Mouse (Mus musculus): ENCODE results near the gene Lhb. TPM values are rescaled to one million over a fixed set of nuclear protein-coding genes. Genes with fewer than 3 reads are reported as not detected.
A peak's percentile ranks its signal among the peaks of the same experiment; 100 is the strongest.

Gene Lhb
- total and polyA plus RNA-seq, 2 experiments, result not detected

- H3K27me3 ChIP-seq (ENCODE audit: control insufficient read depth, insufficient read depth, low read length), result no peaks in the 10 kb centered on the region
- H3K9ac ChIP-seq (ENCODE audit: low read depth, low read length), result no peak overlapping the region
- no peak overlapping the region for H3K4me3 ChIP-seq (ENCODE audit: insufficient read depth, low read depth, low read length)
- H3K27ac ChIP-seq (replicated peaks; ENCODE audit: insufficient read depth, low read depth, low read length), result no peak overlapping the region
- TF ChIP-seq CTCF (IDR thresholded peaks at IDR 0.05; ENCODE audit: low read depth, low read length) (no peak), POLR2A (IDR thresholded peaks at IDR 0.05; ENCODE audit: extremely low read depth, insufficient read depth, low read length) (no peak)
- H3K36me3 ChIP-seq (ENCODE audit: control insufficient read depth, insufficient read depth, low read length), result peaks cover 13% of the 10 kb centered on the region
- 92% methylated on average over 15 of the region's 15 CpGs for whole genome bisulfite sequencing
- peaks cover 7% of the 10 kb centered on the region; the same call in 1 of the 2 replicates for H3K4me1 ChIP-seq (ENCODE audit: control insufficient read depth, insufficient read depth, low read length)
- peaks cover 7% of the 10 kb centered on the region for H3K79me2 ChIP-seq (ENCODE audit: control insufficient read depth, insufficient read depth, low read length)
- DNase-seq (ENCODE audit: extremely low read depth, low read depth, low spot score), result no peak
These were observed 34.4 kb downstream of the Lhb start for GRCm38 (mm10) chr7:45454971-45455370.

- peak; percentile 47 for DNase-seq (ENCODE audit: extremely low read depth, low read depth, low spot score)
- TF ChIP-seq POLR2A (IDR thresholded peaks at IDR 0.05; ENCODE audit: extremely low read depth, insufficient read depth, low read length) (peak; percentile 15; the same call in 1 of the 2 replicates), CTCF (IDR thresholded peaks at IDR 0.05; ENCODE audit: low read depth, low read length) (no peak)
- H3K36me3 ChIP-seq (ENCODE audit: control insufficient read depth, insufficient read depth, low read length), result peaks cover 13% of the 10 kb centered on the region
- H3K27me3 ChIP-seq (ENCODE audit: control insufficient read depth, insufficient read depth, low read length), result no peaks in the 10 kb centered on the region
- 58% methylated on average over 13 of the region's 13 CpGs for WGBS
- H3K4me3 ChIP-seq (ENCODE audit: insufficient read depth, low read depth, low read length), result no peak overlapping the region
- peak overlapping the region; percentile 33 for H3K9ac ChIP-seq (ENCODE audit: low read depth, low read length)
- peaks cover 7% of the 10 kb centered on the region for H3K79me2 ChIP-seq (ENCODE audit: control insufficient read depth, insufficient read depth, low read length)
- H3K4me1 ChIP-seq (ENCODE audit: control insufficient read depth, insufficient read depth, low read length), result peaks cover 10% of the 10 kb centered on the region; the same call in 1 of the 2 replicates
- H3K27ac ChIP-seq (replicated peaks; ENCODE audit: insufficient read depth, low read depth, low read length), result peak overlapping the region; percentile 84
These were observed 35.5 kb downstream of the Lhb start for GRCm38 (mm10) chr7:45455932-45456696.

GRCm38 (mm10) chr7:45456721-45457203 lies 36.1 kb downstream of the Lhb start:
- Histone ChIP-seq H3K79me2 (ENCODE audit: control insufficient read depth, insufficient read depth, low read length) (peaks cover 7% of the 10 kb centered on the region), H3K9ac (ENCODE audit: low read depth, low read length) (peak overlapping the region; percentile 33), H3K4me1 (ENCODE audit: control insufficient read depth, insufficient read depth, low read length) (peaks cover 11% of the 10 kb centered on the region; the same call in 1 of the 2 replicates), H3K27ac (replicated peaks; ENCODE audit: insufficient read depth, low read depth, low read length) (peak overlapping the region; percentile 84), H3K4me3 (ENCODE audit: insufficient read depth, low read depth, low read length) (no peak overlapping the region; the same call in 1 of the 2 replicates), H3K36me3 (ENCODE audit: control insufficient read depth, insufficient read depth, low read length) (peaks cover 13% of the 10 kb centered on the region), H3K27me3 (ENCODE audit: control insufficient read depth, insufficient read depth, low read length) (no peaks in the 10 kb centered on the region)
- no peak for DNase-seq (ENCODE audit: extremely low read depth, low read depth, low spot score)
- no peak; the same call in 1 of the 2 replicates for TF ChIP-seq POLR2A (IDR thresholded peaks at IDR 0.05; ENCODE audit: extremely low read depth, insufficient read depth, low read length)
- no peak for TF ChIP-seq CTCF (IDR thresholded peaks at IDR 0.05; ENCODE audit: low read depth, low read length)
- WGBS, result 12% methylated on average over 9 of the region's 9 CpGs

- Histone ChIP-seq H3K4me1 (ENCODE audit: control insufficient read depth, insufficient read depth, low read length) (peaks cover 14% of the 10 kb centered on the region; the same call in 1 of the 2 replicates), H3K27me3 (ENCODE audit: control insufficient read depth, insufficient read depth, low read length) (no peaks in the 10 kb centered on the region), H3K36me3 (ENCODE audit: control insufficient read depth, insufficient read depth, low read length) (peaks cover 13% of the 10 kb centered on the region), H3K4me3 (ENCODE audit: insufficient read depth, low read depth, low read length) (peak overlapping the region; percentile 62), H3K79me2 (ENCODE audit: control insufficient read depth, insufficient read depth, low read length) (peaks cover 7% of the 10 kb centered on the region), H3K27ac (replicated peaks; ENCODE audit: insufficient read depth, low read depth, low read length) (peak overlapping the region; percentile 84), H3K9ac (ENCODE audit: low read depth, low read length) (peak overlapping the region; percentile 85)
- peak; percentile 41 for TF ChIP-seq POLR2A (IDR thresholded peaks at IDR 0.05; ENCODE audit: extremely low read depth, insufficient read depth, low read length)
- TF ChIP-seq CTCF (IDR thresholded peaks at IDR 0.05; ENCODE audit: low read depth, low read length), result peak; percentile 28; the same call in 1 of the 2 replicates
- WGBS, result 11% methylated on average over 10 of the region's 10 CpGs
- peak; percentile 97 for DNase-seq (ENCODE audit: extremely low read depth, low read depth, low spot score)
These were observed 36.8 kb downstream of the Lhb start for GRCm38 (mm10) chr7:45457204-45458060.

- peak overlapping the region; percentile 62 for H3K4me3 ChIP-seq (ENCODE audit: insufficient read depth, low read depth, low read length)
- no peaks in the 10 kb centered on the region for H3K27me3 ChIP-seq (ENCODE audit: control insufficient read depth, insufficient read depth, low read length)
- DNase-seq (ENCODE audit: extremely low read depth, low read depth, low spot score), result peak; percentile 38
- peaks cover 14% of the 10 kb centered on the region for H3K4me1 ChIP-seq (ENCODE audit: control insufficient read depth, insufficient read depth, low read length)
- H3K36me3 ChIP-seq (ENCODE audit: control insufficient read depth, insufficient read depth, low read length), result peaks cover 15% of the 10 kb centered on the region
- H3K9ac ChIP-seq (ENCODE audit: low read depth, low read length), result peak overlapping the region; percentile 85
- TF ChIP-seq POLR2A (IDR thresholded peaks at IDR 0.05; ENCODE audit: extremely low read depth, insufficient read depth, low read length) (peak; percentile 55; the same call in 1 of the 2 replicates), CTCF (IDR thresholded peaks at IDR 0.05; ENCODE audit: low read depth, low read length) (no peak)
- WGBS, result 1% methylated on average over 43 of the region's 43 CpGs
- peak overlapping the region; percentile 84 for H3K27ac ChIP-seq (replicated peaks; ENCODE audit: insufficient read depth, low read depth, low read length)
- peaks cover 7% of the 10 kb centered on the region for H3K79me2 ChIP-seq (ENCODE audit: control insufficient read depth, insufficient read depth, low read length)
These were observed 38.3 kb downstream of the Lhb start for GRCm38 (mm10) chr7:45458748-45459563.

All from liver, adult 2 months (tissue).